Mouse (Mus musculus): Measurements from ENCODE around the gene Gm10663.

The Gm10663 gene

GRCm38 (mm10) chr8:65085680-65086079, 10.8 kb downstream of the Gm10663 start:
- no peak for DNase-seq (ENCODE audit: low read depth, low spot score)

DNA sequence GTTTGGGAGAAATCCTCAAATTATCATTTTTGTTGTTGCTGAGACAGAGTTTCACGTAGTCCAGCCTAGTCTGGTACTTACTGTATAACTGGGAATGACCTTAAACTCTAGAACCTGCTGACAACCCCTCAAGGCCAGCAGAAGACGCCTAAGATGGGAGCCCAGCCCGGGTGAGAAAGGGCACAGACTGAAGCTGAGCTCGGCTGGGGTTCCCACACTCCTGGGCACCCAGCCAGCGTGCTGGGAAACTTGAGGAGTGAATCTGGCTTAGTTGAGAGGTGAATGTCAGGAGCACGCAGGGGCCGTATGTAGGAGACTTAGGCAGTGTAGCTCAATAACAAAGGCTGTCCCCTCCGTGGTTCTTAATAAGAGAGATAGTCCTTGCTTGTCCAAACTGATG, 12.9 kb downstream of the Gm10663 start:
- DNase-seq (ENCODE audit: low read depth, low spot score), result no peak

DNA sequence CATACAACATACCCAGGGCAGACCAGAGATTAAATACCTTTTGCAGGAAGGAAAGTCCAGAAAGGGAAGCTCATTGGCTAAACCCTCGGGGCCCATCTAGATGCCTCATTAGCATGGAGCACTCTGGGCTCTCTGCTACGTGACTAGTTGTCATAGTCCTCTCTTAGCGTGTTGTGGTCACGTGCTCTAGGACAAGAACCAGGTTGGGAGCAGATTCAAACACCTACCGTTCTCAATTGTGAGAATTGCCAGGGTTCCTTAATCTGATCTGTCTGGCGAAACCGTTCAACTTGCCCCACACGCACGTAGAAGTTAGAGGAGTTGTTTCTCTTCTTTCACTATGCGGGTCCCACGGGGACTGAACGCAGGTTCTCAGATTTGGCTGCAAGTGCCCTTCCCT, 13.3 kb downstream of the Gm10663 start:
- no peak for DNase-seq (ENCODE audit: low read depth, low spot score)

DNA sequence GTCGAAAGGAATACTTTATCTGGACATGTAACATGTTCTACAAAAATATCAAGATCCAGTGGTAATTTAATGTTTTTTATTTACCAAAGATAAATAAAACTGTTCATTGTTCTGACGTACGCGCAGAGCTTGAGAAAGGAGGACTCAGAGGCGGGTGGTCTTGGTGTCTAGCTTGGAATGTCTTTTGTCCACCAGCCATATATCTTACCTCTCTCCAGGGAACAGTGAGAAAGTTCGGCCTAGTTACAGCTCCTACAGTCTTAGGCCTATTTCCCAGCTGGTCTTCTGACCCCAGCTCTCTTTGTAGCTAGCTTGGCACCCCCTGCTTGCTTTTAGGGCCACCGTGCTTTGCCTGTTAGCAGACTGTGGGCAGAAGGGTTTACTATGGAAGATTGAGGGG, 14.9 kb downstream of the Gm10663 start:
- no peak for DNase-seq (ENCODE audit: low read depth, low spot score)

DNA sequence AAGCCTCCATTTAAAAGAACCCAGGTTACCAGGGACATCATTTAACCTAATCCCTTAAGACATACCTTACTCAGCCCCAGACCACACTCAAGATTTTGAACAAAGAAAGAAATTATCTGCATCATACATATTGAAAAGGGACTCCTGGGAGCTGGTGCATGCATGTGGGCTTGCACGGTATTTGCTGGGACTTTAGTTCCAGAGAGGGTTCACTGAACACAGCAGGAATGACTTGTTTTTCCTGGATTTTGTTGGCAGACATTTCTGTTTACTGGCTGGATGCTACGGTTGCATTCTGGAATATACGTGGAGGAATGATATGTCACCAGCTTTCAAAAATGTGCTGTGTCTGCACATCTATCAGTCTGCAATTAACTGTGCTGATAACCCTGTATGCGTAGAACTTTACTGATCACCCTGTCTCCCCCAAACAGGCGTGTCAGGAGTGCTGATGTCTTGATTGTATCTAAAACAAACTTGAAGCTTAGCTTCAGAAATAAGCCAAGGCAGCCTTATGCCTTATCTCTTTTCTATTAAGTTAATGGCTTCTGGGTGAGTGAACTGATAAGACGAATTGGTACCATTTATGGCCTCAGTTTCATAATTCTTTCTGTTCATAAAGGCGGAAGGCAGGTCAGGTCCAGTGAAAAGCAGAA, 23.1 kb downstream of the Gm10663 start:
- no peak for DNase-seq (ENCODE audit: low read depth, low spot score)

- no peak for DNase-seq (ENCODE audit: low read depth, low spot score)
These were observed 24.9 kb downstream of the Gm10663 start for GRCm38 (mm10) chr8:65099735-65100134.

- DNase-seq (ENCODE audit: low read depth, low spot score), result no peak
These were observed 28.8 kb downstream of the Gm10663 start for GRCm38 (mm10) chr8:65103632-65104031.

- DNase-seq (ENCODE audit: low read depth, low spot score), result peak; percentile 61
These were observed 29.2 kb downstream of the Gm10663 start for GRCm38 (mm10) chr8:65104041-65104440.

DNA sequence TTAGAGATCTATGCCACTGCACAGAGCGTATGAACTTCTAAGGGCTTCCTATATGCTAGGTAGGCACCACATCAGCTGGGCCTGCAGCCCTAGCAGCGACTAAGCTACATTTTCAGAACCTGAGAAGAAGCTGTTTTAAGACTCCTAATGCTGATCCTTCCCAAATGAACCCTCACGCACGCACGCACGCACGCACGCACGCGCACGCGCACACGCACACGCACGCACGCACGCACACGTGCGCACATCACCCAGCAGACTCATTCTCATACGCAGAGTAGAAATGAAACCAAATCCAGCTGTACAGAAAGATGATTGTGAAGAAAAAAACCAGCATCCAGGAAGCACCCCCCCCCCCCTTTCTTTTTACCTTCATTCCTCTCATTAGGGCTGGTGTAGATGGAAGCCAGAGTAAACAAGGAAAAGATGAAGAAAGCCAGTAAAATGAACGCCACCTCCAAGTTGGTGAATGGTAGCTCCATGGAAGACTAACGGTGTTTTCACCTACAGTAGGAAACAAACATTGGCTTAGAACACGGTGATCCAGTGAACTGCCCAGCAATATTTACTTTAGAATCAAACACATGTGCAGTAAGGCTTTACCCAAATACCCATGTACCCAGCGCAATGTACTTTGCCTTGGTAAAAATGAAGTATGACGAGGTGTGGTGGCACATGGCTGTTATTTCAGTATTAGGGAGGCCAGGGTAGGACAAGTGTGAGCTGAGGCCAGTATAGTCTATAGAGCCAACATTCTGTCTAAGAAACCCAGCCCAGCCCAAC, 33.3 kb downstream of the Gm10663 start:
- DNase-seq (ENCODE audit: low read depth, low spot score), result no peak

GRCm38 (mm10) chr8:65108936-65109335, 34.1 kb downstream of the Gm10663 start:
- no peak for DNase-seq (ENCODE audit: low read depth, low spot score)

DNA sequence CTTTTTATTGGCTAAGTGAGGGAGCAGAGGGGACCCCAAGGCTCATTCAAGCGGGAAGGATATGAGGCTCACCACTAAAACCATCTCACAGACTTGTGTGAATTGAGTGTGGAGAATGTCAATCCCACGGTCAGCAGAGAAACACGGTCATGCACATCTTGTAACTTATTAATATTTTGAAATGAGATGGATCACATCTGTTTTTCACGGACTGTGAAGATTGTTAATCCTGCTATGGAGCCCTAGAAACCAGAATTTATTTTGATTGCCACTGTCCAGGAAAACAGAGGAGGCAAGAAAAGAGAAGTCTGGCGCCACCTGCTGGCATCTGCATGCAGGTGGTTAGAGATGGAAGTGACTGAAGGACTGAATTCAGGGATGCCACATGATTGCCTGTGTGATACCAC, 35.5 kb downstream of the Gm10663 start:
- peak; percentile 89 for DNase-seq (ENCODE audit: low read depth, low spot score)

GRCm38 (mm10) chr8:65112092-65112491, 37.3 kb downstream of the Gm10663 start:
- peak; percentile 13 for DNase-seq (ENCODE audit: low read depth, low spot score)

- DNase-seq (ENCODE audit: low read depth, low spot score), result no peak
These were observed 51.2 kb downstream of the Gm10663 start for GRCm38 (mm10) chr8:65126014-65126413.

- no peak for DNase-seq (ENCODE audit: low read depth, low spot score)
These were observed 51.6 kb downstream of the Gm10663 start for GRCm38 (mm10) chr8:65126454-65126853.

Data from 3T3-L1 (cell line).